ENCODE assay signal across 9 mouse cellular contexts in genomic region chr17:65701356-65701755, GRCm38 (mm10). TPM values are rescaled to one million over a fixed set of nuclear protein-coding genes. Genes with fewer than 3 reads are reported as not detected.
DNase-seq lines count a peak whose midpoint lies in the region; ATAC-seq and TF ChIP-seq lines count a peak whose summit lies in the region.
"Had no signal": no experiment of that assay in that cellular context is flagged by ENCODE, and none has a peak within 500 bp of the region (broad histone marks: within the 10 kb centered on the region; RNA-seq: fewer than 3 reads in every experiment).

No protein-coding gene starts in this region.

- DNase-seq in heart, adult 18-20 months, result no peak
- DNase-seq in neural tube, embryonic 11.5 days (ENCODE audit: low spot score), result no peak
- DNase-seq in neural tube, embryonic 10.5 days (ENCODE audit: extremely low spot score, low spot score), result no peak
- no peak for DNase-seq in right cerebral cortex, postnatal 14 days
- DNase-seq in urinary bladder, adult 18-20 months (ENCODE audit: low spot score in 2 of 2), result no peak
- no peak for DNase-seq in right cerebral cortex, adult 2 months (ENCODE audit: low spot score in 2 of 2)

- H3K9me3 ChIP-seq in heart, embryonic 15.5 days (replicated peaks), result no peaks in the 10 kb centered on the region
- no peaks in the 10 kb centered on the region for H3K9me3 ChIP-seq in neural tube, embryonic 11.5 days (ENCODE audit: control insufficient read depth, low read length)
- no peaks in the 10 kb centered on the region for H3K9me3 ChIP-seq in intestine, postnatal 0 days (ENCODE audit: control insufficient read depth)

- H3K9ac ChIP-seq in heart, embryonic 15.5 days, result no peak overlapping the region
- no peak overlapping the region for H3K9ac ChIP-seq in neural tube, embryonic 11.5 days (ENCODE audit: low read length)
- no peak overlapping the region for H3K9ac ChIP-seq in intestine, postnatal 0 days (ENCODE audit: low read depth, low read length)

- no peaks in the 10 kb centered on the region for H3K27me3 ChIP-seq in heart, embryonic 15.5 days
- no peaks in the 10 kb centered on the region for H3K27me3 ChIP-seq in neural tube, embryonic 11.5 days (ENCODE audit: control insufficient read depth, insufficient read depth, low read length)
- no peaks in the 10 kb centered on the region for H3K27me3 ChIP-seq in intestine, postnatal 0 days (replicated peaks; ENCODE audit: control insufficient read depth, insufficient read depth, low read length)

- H3K27ac ChIP-seq in heart, embryonic 15.5 days, result peak overlapping the region; percentile 88
- H3K27ac ChIP-seq in neural tube, embryonic 11.5 days (ENCODE audit: low read depth, low read length), result peak overlapping the region; percentile 73
- H3K27ac ChIP-seq in intestine, postnatal 0 days (ENCODE audit: low read depth, low read length), result peak overlapping the region; percentile 11; the same call in 1 of the 2 replicates

- H3K36me3 ChIP-seq in heart, embryonic 15.5 days, result no peaks in the 10 kb centered on the region
- no peaks in the 10 kb centered on the region for H3K36me3 ChIP-seq in neural tube, embryonic 11.5 days (ENCODE audit: control insufficient read depth, insufficient read depth, low read length)
- no peaks in the 10 kb centered on the region for H3K36me3 ChIP-seq in intestine, postnatal 0 days (ENCODE audit: control insufficient read depth, insufficient read depth)

- TF ChIP-seq CTCF in intestine, postnatal 0 days (IDR thresholded peaks at IDR 0.05; ENCODE audit: low read depth), result no peak

- 62% methylated on average over 8 of the region's 8 CpGs for WGBS in heart, embryonic 15.5 days
- WGBS in neural tube, embryonic 11.5 days, result 81% methylated on average over 8 of the region's 8 CpGs
- 76% methylated on average over 8 of the region's 8 CpGs for WGBS in intestine, postnatal 0 days

- no peak overlapping the region for H3K4me3 ChIP-seq in heart, embryonic 15.5 days
- H3K4me3 ChIP-seq in neural tube, embryonic 11.5 days (ENCODE audit: low read depth, low read length), result no peak overlapping the region
- no peak overlapping the region for H3K4me3 ChIP-seq in intestine, postnatal 0 days (ENCODE audit: low read depth, low read length)

- no peak for ATAC-seq in heart, embryonic 15.5 days (replicated peaks; ENCODE audit: insufficient number of reproducible peaks, insufficient read depth, low FRiP score, low read depth)
- no peak for ATAC-seq in neural tube, embryonic 11.5 days (ENCODE audit: insufficient read depth, low FRiP score, low TSS enrichment)
- no peak for ATAC-seq in intestine, postnatal 0 days

- peaks cover 20% of the 10 kb centered on the region for H3K4me1 ChIP-seq in heart, embryonic 15.5 days (replicated peaks)
- peaks cover 11% of the 10 kb centered on the region for H3K4me1 ChIP-seq in neural tube, embryonic 11.5 days (ENCODE audit: control insufficient read depth, insufficient read depth, low read length)
- no peaks in the 10 kb centered on the region for H3K4me1 ChIP-seq in intestine, postnatal 0 days (replicated peaks; ENCODE audit: control insufficient read depth, insufficient read depth, low read length)

- no peak overlapping the region for H3K4me2 ChIP-seq in heart, embryonic 15.5 days
- H3K4me2 ChIP-seq in neural tube, embryonic 11.5 days (ENCODE audit: low read depth), result no peak overlapping the region
- no peak overlapping the region for H3K4me2 ChIP-seq in intestine, postnatal 0 days (replicated peaks; ENCODE audit: low read depth)

RNA-seq across cellular contexts. Expression of gene Txndc2, which starts 59.4 kb away (rescaled TPM):
- 0.10 TPM in 1 of 2 replicates, not detected in the other for polyA plus RNA-seq in heart, embryonic 15.5 days (2015; fragmentation: Nextera tagmentation; extraction: Ambion mirVana)
- not detected for total RNA-seq in heart, adult 18-20 months (2021)
- polyA plus RNA-seq in neural tube, embryonic 11.5 days (2014; fragmentation: Nextera tagmentation; extraction: Ambion mirVana), result 0.12 TPM in 1 of 2 replicates, not detected in the other
- not detected in 2 replicates for polyA plus RNA-seq in intestine, postnatal 0 days (2015; fragmentation: Nextera tagmentation; extraction: Ambion mirVana)
- total RNA-seq: gastrocnemius, postnatal 14 days had no signal

Comparison
In these comparisons a context has a peak if more than half of its experiments do, and no peak if none do; other contexts are left out.
1. H3K27ac ChIP-seq: peak in every context shown above with its lines; median percentile 88 in heart, embryonic 15.5 days; 73 in neural tube, embryonic 11.5 days; 11 in intestine, postnatal 0 days.